Mouse (Mus musculus) CH12.LX (cell line): ENCODE data around the gene Krt35.

Source experiments
- CTCF ChIP-seq, 2 experiments: IDR thresholded peaks in 1 of 2; conservative IDR thresholded peaks in 1 of 2; 2 replicates each; pipeline ENCODE4 v1.5.1; 2011 to 2012; ENCODE audit warnings: low read depth in 2 of 2, low read length in 2 of 2, improper control_type of control experiment in 1 of 2, inconsistent platforms in 1 of 2, mild to moderate bottlenecking in 1 of 2, moderate library complexity in 1 of 2
- ZNF384 ChIP-seq: IDR thresholded peaks from 2 replicates; pipeline ENCODE4 v1.6.1; 2012; ENCODE audit warnings: low read depth, low read length, improper control_type of control experiment, inconsistent platforms

GRCm38 (mm10) chr11:100124901-100125300, 28.9 kb upstream of the Krt35 start:
- TF ChIP-seq CTCF (conservative IDR thresholded peaks at IDR 0.05 in 1 of 2, IDR thresholded peaks at IDR 0.05 in 1 of 2; ENCODE audit: low read depth in 2 of 2, low read length in 2 of 2) (no peak), ZNF384 (no peak)
